Mouse (Mus musculus) liver, postnatal 0 days (tissue): ENCODE results near the gene Smim27. TPM values are rescaled to one million over a fixed set of nuclear protein-coding genes. Genes with fewer than 3 reads are reported as not detected.

ENCODE experiments used
- ATAC-seq: fragments of 200-750 bp; cut with Nextera tagmentation; 2 replicates; pipeline ENCODE4 v1.8.0; 2017; ENCODE audit warnings: mild to moderate bottlenecking, moderate library complexity
- DNase-seq: peaks from one replicate; pipeline ENCODE4 v3.0.0-alpha.2; 2016
- H3K27ac ChIP-seq: fragments of 300-500 bp; sonication (generic); 2 replicates; pipeline ENCODE4 v1.5.1; 2014; ENCODE audit warnings: antibody characterized with exemption, moderate library complexity, mild to moderate bottlenecking, low read depth
- H3K27me3 ChIP-seq: fragments of 300-500 bp; sonication (generic); 2 replicates; pipeline ENCODE4 v1.6.1; 2014; ENCODE audit warnings: low read length, control low read depth, mixed read lengths; ENCODE audit not compliant: insufficient read depth
- H3K36me3 ChIP-seq: fragments of 300-500 bp; sonication (generic); replicated peaks from 2 replicates; pipeline ENCODE4 v1.6.1; 2014; ENCODE audit warnings: mild to moderate bottlenecking, control low read depth, low read length, moderate library complexity, mixed read lengths; ENCODE audit not compliant: insufficient read depth
- H3K4me1 ChIP-seq: fragments of 300-500 bp; sonication (generic); 2 replicates; pipeline ENCODE4 v1.6.1; 2014; ENCODE audit warnings: antibody characterized with exemption, mild to moderate bottlenecking, control low read depth; ENCODE audit not compliant: insufficient read depth
- H3K4me2 ChIP-seq: fragments of 300-500 bp; sonication (generic); 2 replicates; pipeline ENCODE4 v1.6.1; 2014; ENCODE audit warnings: low read depth, mild to moderate bottlenecking, low read length, moderate library complexity, mixed read lengths
- H3K4me3 ChIP-seq: fragments of 300-500 bp; sonication (generic); 2 replicates; pipeline ENCODE4 v1.5.1; 2014; ENCODE audit warnings: low read depth, low read length
- H3K9ac ChIP-seq: fragments of 300-500 bp; sonication (generic); replicated peaks from 2 replicates; pipeline ENCODE4 v1.6.1; 2014; ENCODE audit warnings: mild to moderate bottlenecking, moderate library complexity
- H3K9me3 ChIP-seq: fragments of 300-500 bp; sonication (generic); 2 replicates; pipeline ENCODE4 v1.6.1; 2016; ENCODE audit warnings: mild to moderate bottlenecking, control low read depth, low read length, mixed read lengths
- CTCF ChIP-seq: sonication (generic); IDR thresholded peaks from 2 replicates; pipeline ENCODE4 v1.5.1; 2016; ENCODE audit warnings: antibody characterized with exemption, low read depth
- EP300 ChIP-seq: IDR thresholded peaks from 2 replicates; pipeline ENCODE4 v1.6.1; 2016; ENCODE audit warnings: antibody characterized with exemption, low read depth, mild to moderate bottlenecking
- WGBS: fragments of 180-500 bp; shearing (Covaris S2); extraction: QIAGEN DNeasy Blood & Tissue Kit; methylation state at CpG from one replicate; pipeline ENCODE4 v1.1.7; 2014; ENCODE audit not compliant: insufficient replicate concordance; 5-methylcytosine and 5-hydroxymethylcytosine counted together
- polyA plus RNA-seq: library from polyadenylated mRNA; unstranded; fragments of >200 nt; fragmentation: Nextera tagmentation; extraction: Ambion mirVana; gene quantifications from 2 replicates; pipeline ENCODE4 v1.2.1, GENCODE M21; 2015

Gene Smim27
- polyA plus RNA-seq, 1 experiment from 2014 or later: 35.8 TPM

DNA sequence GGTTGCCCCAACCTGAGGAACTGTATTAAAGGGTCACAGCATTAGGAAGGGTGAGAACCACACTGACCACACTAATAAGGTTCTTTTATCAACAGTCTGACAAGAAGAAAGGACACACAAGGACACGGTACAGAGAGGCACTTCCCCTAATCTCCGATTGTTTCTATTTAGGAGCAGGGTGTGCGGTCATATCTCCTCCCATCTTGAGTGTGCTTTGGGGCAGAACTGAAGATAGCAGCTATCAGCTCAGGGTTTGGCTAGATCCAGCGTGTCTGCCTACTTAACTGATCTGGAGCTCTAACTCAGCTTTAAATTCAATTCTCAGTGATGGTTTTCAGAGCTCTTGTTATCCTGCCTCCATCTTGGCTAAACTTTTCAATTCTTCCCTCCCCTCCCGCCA is 29.8 kb downstream of the Smim27 start:
- ATAC-seq: no peak
- Histone ChIP-seq H3K4me1 (no peaks in the 10 kb centered on the region), H3K4me2 (no peak overlapping the region), H3K27ac (no peak overlapping the region), H3K36me3 (no peaks in the 10 kb centered on the region), H3K9me3 (peaks cover 6% of the 10 kb centered on the region; the same call in 1 of the 2 replicates), H3K27me3 (no peaks in the 10 kb centered on the region; the same call in 1 of the 2 replicates), H3K9ac (no peak overlapping the region), H3K4me3 (no peak overlapping the region)
- WGBS: 42% methylated on average over 5 of the region's 5 CpGs
- DNase-seq: no peak
- no peak for TF ChIP-seq EP300
- TF ChIP-seq CTCF: no peak

- Histone ChIP-seq H3K4me1 (no peaks in the 10 kb centered on the region), H3K9me3 (no peaks in the 10 kb centered on the region), H3K27me3 (no peaks in the 10 kb centered on the region; the same call in 1 of the 2 replicates), H3K9ac (no peak overlapping the region), H3K36me3 (no peaks in the 10 kb centered on the region), H3K4me2 (peak overlapping the region; percentile 49), H3K27ac (no peak overlapping the region), H3K4me3 (no peak overlapping the region)
- DNase-seq: peak; percentile 74
- peak; percentile 90 for TF ChIP-seq CTCF
- TF ChIP-seq EP300: no peak
- WGBS: 7% methylated on average over 16 of the region's 16 CpGs
- ATAC-seq: peak; percentile 62
These were observed 31.9 kb downstream of the Smim27 start for GRCm38 (mm10) chr4:40301076-40301789.

GRCm38 (mm10) chr4:40302445-40303125 is 33.2 kb downstream of the Smim27 start:
- 55% methylated on average over 10 of the region's 10 CpGs for WGBS
- Histone ChIP-seq H3K4me1 (no peaks in the 10 kb centered on the region), H3K9me3 (no peaks in the 10 kb centered on the region), H3K4me2 (no peak overlapping the region), H3K27me3 (no peaks in the 10 kb centered on the region; the same call in 1 of the 2 replicates), H3K27ac (no peak overlapping the region), H3K36me3 (no peaks in the 10 kb centered on the region), H3K4me3 (no peak overlapping the region), H3K9ac (no peak overlapping the region)
- no peak for DNase-seq
- ATAC-seq: no peak
- TF ChIP-seq CTCF (no peak), EP300 (no peak)

GRCm38 (mm10) chr4:40309682-40310081 is 40.3 kb downstream of the Smim27 start:
- no peak for ATAC-seq

GRCm38 (mm10) chr4:40310796-40311383 is 41.5 kb downstream of the Smim27 start:
- WGBS: 75% methylated on average over 11 of the region's 11 CpGs
- no peaks in the 10 kb centered on the region for H3K27me3 ChIP-seq
- TF ChIP-seq EP300: no peak
- no peak for TF ChIP-seq CTCF
- ATAC-seq: no peak
- peaks cover 2% of the 10 kb centered on the region; the same call in 1 of the 2 replicates for H3K4me1 ChIP-seq
- no peak overlapping the region for H3K27ac ChIP-seq
- H3K4me2 ChIP-seq: no peak overlapping the region
- H3K9ac ChIP-seq: no peak overlapping the region
- H3K4me3 ChIP-seq: no peak overlapping the region
- H3K36me3 ChIP-seq: no peaks in the 10 kb centered on the region
- no peak for DNase-seq
- no peaks in the 10 kb centered on the region for H3K9me3 ChIP-seq

More at GRCm38 (mm10) chr4:40309682-40310081, 40.3 kb downstream of the Smim27 start:
- no peak overlapping the region for H3K9ac ChIP-seq
- H3K4me2 ChIP-seq: no peak overlapping the region
- no peak overlapping the region for H3K4me3 ChIP-seq
- DNase-seq: no peak
- H3K9me3 ChIP-seq: no peaks in the 10 kb centered on the region
- H3K27ac ChIP-seq: no peak overlapping the region
- no peaks in the 10 kb centered on the region for H3K27me3 ChIP-seq
- TF ChIP-seq EP300 (no peak), CTCF (no peak)
- peaks cover 2% of the 10 kb centered on the region; the same call in 1 of the 2 replicates for H3K4me1 ChIP-seq
- H3K36me3 ChIP-seq: no peaks in the 10 kb centered on the region

GRCm38 (mm10) chr4:40312213-40312612 is 42.8 kb downstream of the Smim27 start:
- DNase-seq (no peak), ATAC-seq (no peak)
- H3K36me3 ChIP-seq: no peaks in the 10 kb centered on the region
- no peaks in the 10 kb centered on the region for H3K27me3 ChIP-seq
- no peaks in the 10 kb centered on the region for H3K9me3 ChIP-seq
- H3K4me1 ChIP-seq: peaks cover 2% of the 10 kb centered on the region; the same call in 1 of the 2 replicates
- no peak overlapping the region for H3K4me3 ChIP-seq
- 33% methylated on average over 1 of the region's 1 CpGs for WGBS
- TF ChIP-seq CTCF (no peak), EP300 (no peak)
- no peak overlapping the region for H3K4me2 ChIP-seq
- H3K27ac ChIP-seq: no peak overlapping the region
- no peak overlapping the region for H3K9ac ChIP-seq
